Mouse (Mus musculus) heart, postnatal 0 days (tissue): ENCODE data around the gene Acox3. TPM values are rescaled to one million over a fixed set of nuclear protein-coding genes. Genes with fewer than 3 reads are reported as not detected.

Source experiments
- ATAC-seq: fragments of 200-750 bp; cut with Nextera tagmentation; 2 replicates; pipeline ENCODE4 v1.8.0; 2017; ENCODE audit warnings: low read depth, moderate number of reproducible peaks, moderate library complexity; ENCODE audit not compliant: insufficient read depth
- DNase-seq: peaks from one replicate; pipeline ENCODE4 v3.0.0-alpha.2; 2016; ENCODE audit warnings: low spot score
- H3K27ac ChIP-seq: fragments of 300-500 bp; sonication (generic); 2 replicates; pipeline ENCODE4 v1.5.1; 2014; ENCODE audit warnings: low read depth, mild to moderate bottlenecking
- H3K27me3 ChIP-seq: fragments of 300-500 bp; sonication (generic); 2 replicates; pipeline ENCODE4 v1.6.1; 2014; ENCODE audit warnings: low read length, mixed read lengths; ENCODE audit not compliant: control insufficient read depth, insufficient read depth
- H3K36me3 ChIP-seq: fragments of 300-500 bp; sonication (generic); replicated peaks from 2 replicates; pipeline ENCODE4 v1.6.1; 2014; ENCODE audit warnings: low read length, mixed read lengths; ENCODE audit not compliant: control insufficient read depth, insufficient read depth
- H3K4me1 ChIP-seq: fragments of 300-500 bp; sonication (generic); 2 replicates; pipeline ENCODE4 v1.6.1; 2014; ENCODE audit warnings: antibody characterized with exemption; ENCODE audit not compliant: control insufficient read depth, insufficient read depth
- H3K4me2 ChIP-seq: fragments of 300-500 bp; sonication (generic); 2 replicates; pipeline ENCODE4 v1.6.1; 2014; ENCODE audit warnings: low read depth, mild to moderate bottlenecking, low read length, moderate library complexity
- H3K4me3 ChIP-seq: fragments of 300-500 bp; sonication (generic); 2 replicates; pipeline ENCODE4 v1.5.1; 2014; ENCODE audit warnings: low read depth, low read length
- H3K9ac ChIP-seq: fragments of 300-500 bp; sonication (generic); replicated peaks from 2 replicates; pipeline ENCODE4 v1.6.1; 2014; ENCODE audit warnings: low read depth, low read length, mixed read lengths
- H3K9me3 ChIP-seq: fragments of 300-500 bp; sonication (generic); replicated peaks from 2 replicates; pipeline ENCODE4 v1.6.1; 2016; ENCODE audit warnings: low read length; ENCODE audit not compliant: control insufficient read depth
- CTCF ChIP-seq: IDR thresholded peaks from 2 replicates; pipeline ENCODE4 v1.5.1; 2016; ENCODE audit warnings: antibody characterized with exemption, control low read depth, low read depth
- EP300 ChIP-seq: IDR thresholded peaks from 2 replicates; pipeline ENCODE4 v1.6.1; 2016; ENCODE audit warnings: antibody characterized with exemption, low read depth
- WGBS: fragments of 180-500 bp; shearing (Covaris S2); extraction: QIAGEN DNeasy Blood & Tissue Kit; methylation state at CpG from one replicate; pipeline ENCODE4 v1.1.7; 2014; 5-methylcytosine and 5-hydroxymethylcytosine counted together
- polyA plus RNA-seq: library from polyadenylated mRNA; unstranded; fragments of >200 nt; fragmentation: Nextera tagmentation; extraction: Ambion mirVana; gene quantifications from 2 replicates; pipeline ENCODE4 v1.2.1, GENCODE M21; 2015
- total RNA-seq: library from RNA; depleted of rRNA; stranded (reverse); fragments of >200 nt; gene quantifications from 2 replicates; pipeline ENCODE4 v1.2.3, GENCODE M21; 2014; ENCODE audit warnings: low replicate concordance

Acox3 gene
- total and polyA plus RNA-seq, 2 experiments from 2014 or later = 13.4 to 26.8 TPM

DNA sequence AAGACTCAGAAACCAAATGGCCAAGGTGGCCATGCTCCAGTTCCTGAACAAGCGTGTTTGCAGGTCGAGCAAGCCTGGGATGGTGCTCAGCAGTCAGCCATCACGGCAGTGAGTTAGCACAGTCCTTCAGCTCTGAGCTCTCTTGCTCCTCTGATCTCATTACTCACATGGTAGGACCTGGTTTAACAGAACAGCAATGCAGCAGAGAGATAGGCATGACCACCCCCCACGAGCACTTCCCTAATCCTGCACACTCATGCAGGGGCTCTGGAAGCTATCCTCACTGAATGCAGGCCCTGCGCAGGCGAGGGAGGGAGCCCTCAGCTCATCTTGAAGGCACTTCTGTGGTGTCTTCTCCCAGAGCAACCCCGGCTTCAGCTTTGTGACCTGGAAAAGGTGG lies 26.4 kb upstream of the Acox3 start:
- DNase-seq (no peak), ATAC-seq (no peak)
- Histone ChIP-seq H3K9ac (no peak overlapping the region), H3K27me3 (no peaks in the 10 kb centered on the region), H3K36me3 (peaks cover 24% of the 10 kb centered on the region), H3K4me1 (peaks cover 29% of the 10 kb centered on the region), H3K4me3 (no peak overlapping the region), H3K9me3 (no peaks in the 10 kb centered on the region), H3K27ac (no peak overlapping the region), H3K4me2 (no peak overlapping the region)
- WGBS = 87% methylated on average over 7 of the region's 7 CpGs
- TF ChIP-seq CTCF (no peak), EP300 (no peak)

DNA sequence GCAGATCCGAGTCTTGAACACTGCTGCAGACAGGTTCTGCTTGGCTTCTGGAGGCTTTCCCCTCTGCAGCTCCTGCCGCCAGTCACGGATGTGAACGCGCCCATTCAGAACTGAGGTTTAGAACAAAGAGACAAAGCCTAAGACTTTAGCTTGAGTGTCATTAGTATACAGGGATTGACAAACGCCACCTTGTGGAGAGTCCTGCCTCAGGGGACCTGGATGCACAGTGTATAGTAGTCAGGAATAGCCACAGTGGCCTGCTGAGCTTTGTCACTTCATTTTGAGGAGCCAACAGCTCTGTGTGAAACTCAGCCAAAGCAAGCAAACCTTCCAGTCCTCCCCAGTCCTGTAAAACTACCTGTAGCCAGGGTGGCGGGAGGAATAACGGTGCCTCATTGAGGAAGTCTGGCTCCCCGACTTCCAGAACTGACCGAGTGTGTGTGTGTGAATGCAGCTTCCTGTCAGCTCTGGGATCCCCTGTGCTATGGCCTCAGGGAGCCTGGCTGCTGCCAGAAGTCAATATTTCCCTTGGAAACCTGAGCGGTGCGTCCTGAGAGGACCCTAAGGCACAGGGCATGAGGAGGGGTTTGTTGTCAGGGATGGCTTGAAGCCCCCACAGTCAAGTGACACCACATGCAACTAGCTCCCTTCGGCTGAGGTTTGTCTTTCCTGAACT lies 24.8 kb upstream of the Acox3 start:
- H3K9ac ChIP-seq = no peak overlapping the region
- no peak overlapping the region for H3K4me3 ChIP-seq
- no peaks in the 10 kb centered on the region for H3K27me3 ChIP-seq
- no peak overlapping the region for H3K4me2 ChIP-seq
- WGBS = 71% methylated on average over 13 of the region's 13 CpGs
- peak overlapping the region; percentile 85; the same call in 1 of the 2 replicates for H3K27ac ChIP-seq
- DNase-seq = no peak
- TF ChIP-seq CTCF (peak; percentile 49), EP300 (no peak)
- H3K36me3 ChIP-seq = peaks cover 38% of the 10 kb centered on the region
- H3K9me3 ChIP-seq = no peaks in the 10 kb centered on the region
- ATAC-seq = no peak
- H3K4me1 ChIP-seq = peaks cover 43% of the 10 kb centered on the region

DNA sequence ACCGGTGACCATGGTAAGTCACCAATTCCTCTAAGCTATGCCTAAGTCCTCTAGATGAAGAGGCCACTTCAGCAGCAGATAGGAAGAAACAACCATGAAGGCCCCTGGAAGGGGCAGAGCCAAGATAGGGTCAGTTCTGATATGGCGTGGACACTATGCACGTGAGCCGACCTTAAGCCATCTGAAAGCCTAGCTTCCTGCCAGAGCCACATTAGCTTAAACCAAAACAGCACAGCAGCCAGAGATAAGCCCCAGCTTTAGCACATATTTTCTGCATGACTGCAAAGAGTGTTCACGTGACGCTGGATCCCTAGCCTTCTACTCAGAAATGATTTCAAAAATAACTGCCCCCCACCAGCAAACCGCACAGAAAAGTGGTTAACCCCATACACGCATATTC lies 23.4 kb upstream of the Acox3 start:
- Histone ChIP-seq H3K9me3 (no peaks in the 10 kb centered on the region), H3K4me3 (no peak overlapping the region), H3K27me3 (no peaks in the 10 kb centered on the region), H3K4me2 (no peak overlapping the region), H3K36me3 (peaks cover 48% of the 10 kb centered on the region), H3K4me1 (peaks cover 44% of the 10 kb centered on the region), H3K27ac (peak overlapping the region; percentile 85), H3K9ac (no peak overlapping the region)
- no peak for TF ChIP-seq CTCF
- TF ChIP-seq EP300 = peak; percentile 63
- 14% methylated on average over 8 of the region's 8 CpGs for WGBS
- ATAC-seq = peak; percentile 88
- DNase-seq = peak; percentile 94

GRCm38 (mm10) chr5:35562616-35563015 lies 20.2 kb upstream of the Acox3 start:
- H3K9ac ChIP-seq = no peak overlapping the region
- ATAC-seq (no peak), DNase-seq (no peak)
- peaks cover 64% of the 10 kb centered on the region for H3K36me3 ChIP-seq
- H3K4me1 ChIP-seq = peaks cover 42% of the 10 kb centered on the region
- H3K9me3 ChIP-seq = no peaks in the 10 kb centered on the region
- no peak overlapping the region for H3K27ac ChIP-seq
- no peak for TF ChIP-seq EP300
- TF ChIP-seq CTCF = no peak
- no peak overlapping the region for H3K4me2 ChIP-seq
- no peaks in the 10 kb centered on the region for H3K27me3 ChIP-seq
- WGBS = 42% methylated on average over 2 of the region's 2 CpGs
- H3K4me3 ChIP-seq = no peak overlapping the region

DNA sequence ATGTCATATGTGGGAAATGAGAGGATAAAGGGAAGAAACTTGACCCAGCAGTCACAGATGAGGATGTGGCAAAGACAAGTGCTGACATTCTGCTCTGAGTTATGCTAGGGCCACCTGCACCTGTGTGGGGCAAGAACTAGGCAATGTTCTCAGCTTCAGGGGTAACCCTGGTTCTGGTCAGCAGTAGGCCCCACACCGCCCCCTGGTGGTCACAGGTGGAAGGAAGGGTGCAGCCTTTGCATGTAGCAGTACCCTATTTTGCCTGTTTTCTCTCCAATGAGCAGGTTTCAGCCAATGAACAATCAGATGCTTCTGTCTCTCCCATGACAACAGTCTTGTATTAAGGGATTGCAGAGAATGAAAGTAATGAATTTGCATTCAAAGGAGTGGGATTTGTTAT lies 19.4 kb upstream of the Acox3 start:
- no peaks in the 10 kb centered on the region for H3K27me3 ChIP-seq
- H3K4me2 ChIP-seq = no peak overlapping the region
- TF ChIP-seq EP300 (no peak), CTCF (peak; percentile 86)
- no peak overlapping the region for H3K4me3 ChIP-seq
- DNase-seq = peak; percentile 20
- peaks cover 34% of the 10 kb centered on the region for H3K4me1 ChIP-seq
- no peak overlapping the region for H3K9ac ChIP-seq
- peaks cover 72% of the 10 kb centered on the region for H3K36me3 ChIP-seq
- 6% methylated on average over 1 of the region's 1 CpGs for WGBS
- no peak for ATAC-seq
- no peak overlapping the region for H3K27ac ChIP-seq
- no peaks in the 10 kb centered on the region for H3K9me3 ChIP-seq

GRCm38 (mm10) chr5:35565217-35565616 lies 17.6 kb upstream of the Acox3 start:
- peaks cover 17% of the 10 kb centered on the region for H3K4me1 ChIP-seq
- no peak for ATAC-seq
- DNase-seq = no peak
- H3K36me3 ChIP-seq = peaks cover 84% of the 10 kb centered on the region
- no peak overlapping the region for H3K27ac ChIP-seq
- no peak overlapping the region for H3K4me3 ChIP-seq
- TF ChIP-seq EP300 (no peak), CTCF (no peak)
- 84% methylated on average over 9 of the region's 9 CpGs for WGBS
- no peak overlapping the region for H3K9ac ChIP-seq
- no peaks in the 10 kb centered on the region for H3K9me3 ChIP-seq
- H3K4me2 ChIP-seq = no peak overlapping the region
- H3K27me3 ChIP-seq = no peaks in the 10 kb centered on the region
